Mouse (Mus musculus): ENCODE data around the gene Defb21. TPM values are rescaled to one million over a fixed set of nuclear protein-coding genes. Genes with fewer than 3 reads are reported as not detected.

Defb21 gene
- total and polyA plus RNA-seq, 3 experiments, result not detected

GRCm38 (mm10) chr2:152608719-152609118 is 36.2 kb downstream of the Defb21 start:
- peak; percentile 10 for DNase-seq (ENCODE audit: low read depth, low spot score)
- Histone ChIP-seq H3K27ac (ENCODE audit: control insufficient read depth, low read depth, low read length) (no peak overlapping the region), H3K9me3 (replicated peaks; ENCODE audit: insufficient read depth, low read length) (no peaks in the 10 kb centered on the region), H3K9ac (ENCODE audit: control insufficient read depth, low read depth, low read length, poor library complexity, severe bottlenecking) (no peak overlapping the region), H3K27me3 (ENCODE audit: control insufficient read depth in 1 of 2, insufficient read depth in 2 of 2, low read length in 2 of 2) (peaks cover 0 to 1% of the 10 kb centered on the region in 2 experiments; a peak in 2 of 4 replicates), H3K4me3 (ENCODE audit: control insufficient read depth in 1 of 2, insufficient read depth in 1 of 2, low read depth in 2 of 2, low read length in 2 of 2) (no peak overlapping the region), H3K36me3 (ENCODE audit: control insufficient read depth in 1 of 2, insufficient read depth in 2 of 2, low read length in 2 of 2) (no peaks in the 10 kb centered on the region), H3K79me2 (ENCODE audit: control insufficient read depth, insufficient read depth, low read length, poor library complexity) (no peaks in the 10 kb centered on the region), H3K4me1 (ENCODE audit: control insufficient read depth in 1 of 2, insufficient read depth in 2 of 2, low read length in 2 of 2) (no peaks in the 10 kb centered on the region)
- peak in 2 of 3 experiments; percentile 9 to 21; a peak in 1 of 6 replicates for TF ChIP-seq CTCF (IDR thresholded peaks at IDR 0.05 in 2 of 3, conservative IDR thresholded peaks at IDR 0.05 in 1 of 3; ENCODE audit: control insufficient read depth in 1 of 3, insufficient read depth in 1 of 3, low read depth in 2 of 3, low read length in 3 of 3, poor library complexity in 1 of 3, severe bottlenecking in 1 of 3)
- TF ChIP-seq MYB (IDR thresholded peaks at IDR 0.05; ENCODE audit: low read depth, low read length), result no peak

DNA sequence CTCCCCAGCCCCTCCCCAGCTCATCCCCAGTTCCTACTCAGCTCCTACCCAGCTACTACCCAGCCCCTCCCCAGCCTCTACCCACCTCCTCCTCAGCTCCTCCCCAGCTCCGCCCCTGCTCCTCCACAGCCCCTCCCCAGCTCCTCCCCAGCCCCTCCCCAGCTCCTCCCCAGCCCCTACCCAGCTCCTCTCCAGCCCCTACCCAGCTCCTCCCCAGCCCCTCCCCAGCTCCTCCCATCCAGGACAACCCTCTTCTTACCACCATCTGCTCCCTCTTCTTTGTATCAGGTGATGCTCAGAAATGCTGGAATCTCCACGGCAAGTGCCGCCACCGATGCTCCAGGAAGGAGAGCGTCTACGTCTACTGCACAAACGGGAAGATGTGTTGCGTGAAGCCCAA is 39.6 kb downstream of the Defb21 start:
- no peaks in the 10 kb centered on the region; a peak in 1 of 4 replicates for H3K27me3 ChIP-seq (ENCODE audit: control insufficient read depth in 1 of 2, insufficient read depth in 2 of 2, low read length in 2 of 2)
- no peak overlapping the region for H3K4me3 ChIP-seq (ENCODE audit: control insufficient read depth in 1 of 2, insufficient read depth in 1 of 2, low read depth in 2 of 2, low read length in 2 of 2)
- no peak for TF ChIP-seq CTCF (IDR thresholded peaks at IDR 0.05 in 2 of 3, conservative IDR thresholded peaks at IDR 0.05 in 1 of 3; ENCODE audit: control insufficient read depth in 1 of 3, insufficient read depth in 1 of 3, low read depth in 2 of 3, low read length in 3 of 3, poor library complexity in 1 of 3, severe bottlenecking in 1 of 3)
- no peak for TF ChIP-seq POLR2AphosphoS5 (IDR thresholded peaks at IDR 0.05; ENCODE audit: borderline replicate concordance, low read depth, low read length)
- no peak for TF ChIP-seq UBTF (IDR thresholded peaks at IDR 0.05; ENCODE audit: borderline replicate concordance, insufficient read depth, low read depth, low read length)
- TF ChIP-seq ELF1 (IDR thresholded peaks at IDR 0.05; ENCODE audit: low read depth, low read length), result no peak
- TF ChIP-seq MAZ (IDR thresholded peaks at IDR 0.05; ENCODE audit: low read depth, low read length), result no peak
- TF ChIP-seq MAX (IDR thresholded peaks at IDR 0.05; ENCODE audit: low read length), result no peak
- no peak for TF ChIP-seq NELFE (IDR thresholded peaks at IDR 0.05; ENCODE audit: low read depth, low read length)
- no peak overlapping the region for H3K27ac ChIP-seq (ENCODE audit: control insufficient read depth, low read depth, low read length)
- H3K9me3 ChIP-seq (replicated peaks; ENCODE audit: insufficient read depth, low read length), result no peaks in the 10 kb centered on the region
- DNase-seq (ENCODE audit: low read depth, low spot score), result no peak
- H3K79me2 ChIP-seq (ENCODE audit: control insufficient read depth, insufficient read depth, low read length, poor library complexity), result no peaks in the 10 kb centered on the region
- no peak overlapping the region for H3K9ac ChIP-seq (ENCODE audit: control insufficient read depth, low read depth, low read length, poor library complexity, severe bottlenecking)
- no peaks in the 10 kb centered on the region; a peak in 1 of 4 replicates for H3K4me1 ChIP-seq (ENCODE audit: control insufficient read depth in 1 of 2, insufficient read depth in 2 of 2, low read length in 2 of 2)
- no peaks in the 10 kb centered on the region for H3K36me3 ChIP-seq (ENCODE audit: control insufficient read depth in 1 of 2, insufficient read depth in 2 of 2, low read length in 2 of 2)

- no peaks in the 10 kb centered on the region for H3K79me2 ChIP-seq (ENCODE audit: control insufficient read depth, insufficient read depth, low read length, poor library complexity)
- DNase-seq (ENCODE audit: low read depth, low spot score), result peak; percentile 82
- no peaks in the 10 kb centered on the region for H3K36me3 ChIP-seq (ENCODE audit: control insufficient read depth in 1 of 2, insufficient read depth in 2 of 2, low read length in 2 of 2)
- H3K9ac ChIP-seq (ENCODE audit: control insufficient read depth, low read depth, low read length, poor library complexity, severe bottlenecking), result no peak overlapping the region
- no peaks in the 10 kb centered on the region for H3K9me3 ChIP-seq (replicated peaks; ENCODE audit: insufficient read depth, low read length)
- TF ChIP-seq USF2 (IDR thresholded peaks at IDR 0.05; ENCODE audit: borderline replicate concordance in 1 of 2, insufficient read depth in 1 of 2, low read depth in 1 of 2, low read length in 2 of 2), result no peak
- no peak for TF ChIP-seq BHLHE40 (IDR thresholded peaks at IDR 0.05; ENCODE audit: borderline replicate concordance, low read depth, low read length)
- peak; percentile 76 to 93 (median 83) for TF ChIP-seq CTCF (IDR thresholded peaks at IDR 0.05 in 2 of 3, conservative IDR thresholded peaks at IDR 0.05 in 1 of 3; ENCODE audit: control insufficient read depth in 1 of 3, insufficient read depth in 1 of 3, low read depth in 2 of 3, low read length in 3 of 3, poor library complexity in 1 of 3, severe bottlenecking in 1 of 3)
- TF ChIP-seq TBP (IDR thresholded peaks at IDR 0.05; ENCODE audit: low read depth, low read length), result no peak
- 0 out of 2 replicates have a peak, but pooled peaks have one; percentile 17 for TF ChIP-seq JUND (IDR thresholded peaks at IDR 0.05; ENCODE audit: low read depth, low read length)
- TF ChIP-seq RAD21 (IDR thresholded peaks at IDR 0.05; ENCODE audit: low read depth, low read length), result peak; percentile 92
- TF ChIP-seq ZC3H11A (IDR thresholded peaks at IDR 0.05; ENCODE audit: low read depth, low read length), result peak; percentile 64
- TF ChIP-seq SMC3 (IDR thresholded peaks at IDR 0.05; ENCODE audit: low read depth, low read length), result peak; percentile 74
- H3K4me1 ChIP-seq (ENCODE audit: control insufficient read depth in 1 of 2, insufficient read depth in 2 of 2, low read length in 2 of 2), result no peaks in the 10 kb centered on the region; a peak in 1 of 4 replicates
- H3K27ac ChIP-seq (ENCODE audit: control insufficient read depth, low read depth, low read length), result no peak overlapping the region
- peaks cover 0 to 1% of the 10 kb centered on the region in 2 experiments; a peak in 1 of 4 replicates for H3K27me3 ChIP-seq (ENCODE audit: control insufficient read depth in 1 of 2, insufficient read depth in 2 of 2, low read length in 2 of 2)
- H3K4me3 ChIP-seq (ENCODE audit: control insufficient read depth in 1 of 2, insufficient read depth in 1 of 2, low read depth in 2 of 2, low read length in 2 of 2), result no peak overlapping the region
Measured at GRCm38 (mm10) chr2:152615563-152615962, 43.0 kb downstream of the Defb21 start.

Measured in MEL (cell line).